Mouse (Mus musculus): ENCODE results near the gene Pml.
"Not testable (repeated sequence)": the region's sequence is repeated elsewhere in the genome, so short reads cannot be mapped to it uniquely, and the experiment has no call there.

DNA sequence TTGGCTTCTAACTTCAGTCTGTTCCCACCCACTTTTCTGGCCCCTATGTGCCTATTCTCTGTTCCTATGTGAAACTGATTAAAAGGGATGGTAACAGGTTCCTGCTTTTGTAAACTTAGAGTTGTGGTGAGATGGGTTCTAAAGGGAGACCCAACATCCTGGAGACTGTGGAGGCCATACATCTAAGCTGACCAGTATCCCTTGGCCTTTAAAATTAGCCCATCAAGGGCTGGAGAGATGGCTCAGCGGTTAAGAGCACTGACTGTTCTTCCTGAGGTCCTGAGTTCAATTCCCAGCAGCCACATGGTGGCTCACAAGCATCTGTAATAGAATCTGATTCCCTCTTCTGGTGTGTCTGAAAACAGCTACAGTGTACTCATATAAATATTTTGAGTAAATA, 1.1 kb upstream of the Pml start:
- TF ChIP-seq POLR2A (IDR thresholded peaks at IDR 0.05; ENCODE audit: insufficient read depth, low read length); CTCF (IDR thresholded peaks at IDR 0.05; ENCODE audit: low read depth, low read length); EP300 (IDR thresholded peaks at IDR 0.05; ENCODE audit: insufficient read depth, low read depth, low read length): not testable (repeated sequence)

All from ES-Bruce4 (cell line).